ENCODE assay signal across 37 mouse cellular contexts in genomic region chr7:24715039-24715438, GRCm38 (mm10). TPM values are rescaled to one million over a fixed set of nuclear protein-coding genes. Genes with fewer than 3 reads are reported as not detected.
DNase-seq lines count a peak whose midpoint lies in the region; ATAC-seq and TF ChIP-seq lines count a peak whose summit lies in the region.
"Had no signal": no experiment of that assay in that cellular context is flagged by ENCODE, and none has a peak within 500 bp of the region (broad histone marks: within the 10 kb centered on the region; RNA-seq: fewer than 3 reads in every experiment).

No protein-coding gene starts in this region.

- peak overlapping the region; percentile 59 for H3K27ac ChIP-seq in layer of hippocampus, adult 2 months
- H3K27ac ChIP-seq: embryonic facial prominence, embryonic 13.5 days; heart, embryonic 15.5 days; hindbrain, embryonic 13.5 days; left cerebral cortex, adult 2 months; limb, embryonic 12.5 days; liver, embryonic 13.5 days; lung, embryonic 15.5 days; midbrain, embryonic 12.5 days; neural tube, embryonic 15.5 days had no signal

- no peaks in the 10 kb centered on the region for H3K4me1 ChIP-seq in lung, adult 2 months (ENCODE audit: control insufficient read depth, insufficient read depth, low read length)
- H3K4me1 ChIP-seq: embryonic facial prominence, embryonic 13.5 days; heart, embryonic 15.5 days; limb, embryonic 12.5 days; liver, embryonic 13.5 days; lung, embryonic 15.5 days; megakaryocyte, embryonic 14.5 days; midbrain, embryonic 12.5 days; neural tube, embryonic 15.5 days had no signal

- TF ChIP-seq CTCF in layer of hippocampus, adult 2 months (conservative IDR thresholded peaks at IDR 0.05) = no peak
- TF ChIP-seq CTCF in lung, adult 2 months (IDR thresholded peaks at IDR 0.05; ENCODE audit: insufficient read depth, low read length) = no peak

- DNase-seq in layer of hippocampus, adult 2 months (ENCODE audit: low spot score in 2 of 2) = no peak
- no peak for DNase-seq in layer of hippocampus, adult 9-11 months
- peak; percentile 9 for DNase-seq in lung, postnatal 25 days (ENCODE audit: low spot score)
- DNase-seq in lung, adult 2 months = no peak
- peak; percentile 21 for DNase-seq in lung, postnatal 36 days
- DNase-seq in yolk sac, embryonic 10.5 days (ENCODE audit: low spot score) = no peak
- no peak for DNase-seq in kidney, adult 8-10 months
- DNase-seq: adrenal gland, postnatal 10 days; cerebellum, adult 11-12 months; cerebellum, adult 9-11 months; forebrain, postnatal 0 days; kidney, postnatal 14 days; liver, embryonic 13.5 days; thymus, adult 2 months; thymus, postnatal 4 days had no signal

- peak; percentile 51; the same call in 1 of the 2 replicates for ATAC-seq in neutrophil, adult 5-6 weeks (ENCODE audit: extremely low read depth, insufficient number of reproducible peaks, low FRiP score, poor library complexity, severe bottlenecking)
- ATAC-seq: forebrain, postnatal 0 days; intestine, postnatal 0 days; Patski had no signal

- no peak overlapping the region for H3K4me3 ChIP-seq in layer of hippocampus, adult 2 months
- H3K4me3 ChIP-seq in lung, adult 2 months (replicated peaks; ENCODE audit: extremely low read depth, low read depth, low read length) = no peak overlapping the region
- H3K4me3 ChIP-seq: embryonic facial prominence, embryonic 13.5 days; heart, embryonic 15.5 days; hindbrain, embryonic 13.5 days; left cerebral cortex, adult 2 months; limb, embryonic 12.5 days; liver, embryonic 13.5 days; lung, embryonic 15.5 days; megakaryocyte, embryonic 14.5 days; midbrain, embryonic 12.5 days; neural tube, embryonic 15.5 days had no signal

- WGBS in lung, adult 2 months = 52% methylated on average over 6 of the region's 6 CpGs

- TF ChIP-seq POLR2A in lung, adult 2 months (IDR thresholded peaks at IDR 0.05; ENCODE audit: borderline replicate concordance, extremely low read depth, low read depth, low read length) = no peak

RNA-seq across cellular contexts. Expression of gene BC049730, which starts 6.0 kb away (rescaled TPM):
- not detected for total RNA-seq in layer of hippocampus, adult 2 months (2021)
- not detected in 2 replicates for polyA plus RNA-seq in lung, adult 2 months (2012; rRNA removed)
- not detected in 2 replicates for total RNA-seq in neutrophil, adult 5-6 weeks (2017)
- total RNA-seq: adrenal gland, postnatal 10 days; forebrain, postnatal 0 days; gastrocnemius, adult 8-10 months; gastrocnemius, postnatal 4 days; heart, adult 8-10 months; heart, postnatal 25 days; layer of hippocampus, postnatal 14 days; left cerebral cortex, adult 2 months; left cerebral cortex, postnatal 25 days; MEL had no signal
- polyA plus RNA-seq: embryonic facial prominence, embryonic 13.5 days; forebrain, embryonic 11.5 days; forebrain, postnatal 0 days; heart, embryonic 15.5 days; hindbrain, embryonic 13.5 days; intestine, postnatal 0 days; kidney, embryonic 14.5 days; limb, embryonic 12.5 days; liver, embryonic 13.5 days; lung, embryonic 15.5 days; midbrain, embryonic 12.5 days; neural tube, embryonic 15.5 days; Patski; spleen, adult 2 months; thymus, adult 2 months had no signal

RNA-seq across cellular contexts. Expression of gene Gm4763, which starts 11.7 kb away (rescaled TPM):
- total RNA-seq in layer of hippocampus, adult 2 months (2021) = not detected
- polyA plus RNA-seq in lung, adult 2 months (2012; rRNA removed) = not detected in 2 replicates
- not detected in 2 replicates for total RNA-seq in neutrophil, adult 5-6 weeks (2017)
- total RNA-seq: adrenal gland, postnatal 10 days; forebrain, postnatal 0 days; gastrocnemius, adult 8-10 months; gastrocnemius, postnatal 4 days; heart, adult 8-10 months; heart, postnatal 25 days; layer of hippocampus, postnatal 14 days; left cerebral cortex, adult 2 months; left cerebral cortex, postnatal 25 days; MEL had no signal
- polyA plus RNA-seq: embryonic facial prominence, embryonic 13.5 days; forebrain, embryonic 11.5 days; forebrain, postnatal 0 days; heart, embryonic 15.5 days; hindbrain, embryonic 13.5 days; intestine, postnatal 0 days; kidney, embryonic 14.5 days; limb, embryonic 12.5 days; liver, embryonic 13.5 days; lung, embryonic 15.5 days; midbrain, embryonic 12.5 days; neural tube, embryonic 15.5 days; Patski; spleen, adult 2 months; thymus, adult 2 months had no signal

RNA-seq across cellular contexts. Expression of gene Tex101, which starts 38.6 kb away (rescaled TPM):
- not detected for total RNA-seq in layer of hippocampus, adult 2 months (2021)
- 0.18 TPM in 1 of 2 replicates, not detected in the other for polyA plus RNA-seq in lung, adult 2 months (2012; rRNA removed)
- total RNA-seq in neutrophil, adult 5-6 weeks (2017) = not detected in 2 replicates
- total RNA-seq: adrenal gland, postnatal 10 days; forebrain, postnatal 0 days; gastrocnemius, adult 8-10 months; gastrocnemius, postnatal 4 days; heart, adult 8-10 months; heart, postnatal 25 days; layer of hippocampus, postnatal 14 days; left cerebral cortex, adult 2 months; left cerebral cortex, postnatal 25 days had no signal
- polyA plus RNA-seq: embryonic facial prominence, embryonic 13.5 days; forebrain, embryonic 11.5 days; forebrain, postnatal 0 days; heart, embryonic 15.5 days; hindbrain, embryonic 13.5 days; intestine, postnatal 0 days; kidney, embryonic 14.5 days; limb, embryonic 12.5 days; liver, embryonic 13.5 days; lung, embryonic 15.5 days; midbrain, embryonic 12.5 days; neural tube, embryonic 15.5 days; Patski; spleen, adult 2 months had no signal

RNA-seq across cellular contexts. Expression of gene Cd177, which starts 45.1 kb away (rescaled TPM):
- total RNA-seq in layer of hippocampus, adult 2 months (2021) = under 1 TPM in 1 of 2 experiments, not detected in 1; 0.41 TPM
- polyA plus RNA-seq in lung, adult 2 months (2012; rRNA removed) = 2.8 and 5.2 TPM in 2 replicates
- total RNA-seq in neutrophil, adult 5-6 weeks (2017) = 40.7 and 50.3 TPM in 2 replicates
- total RNA-seq: gastrocnemius, adult 8-10 months; layer of hippocampus, postnatal 14 days; left cerebral cortex, adult 2 months; left cerebral cortex, postnatal 25 days; MEL had no signal
- polyA plus RNA-seq: forebrain, embryonic 11.5 days; limb, embryonic 12.5 days; midbrain, embryonic 12.5 days had no signal

Comparison
In these comparisons a context has a peak if more than half of its experiments do, and no peak if none do; other contexts are left out.
1. DNase-seq: peak in lung, postnatal 25 days (single experiment) and lung, postnatal 36 days (single experiment); none in layer of hippocampus, adult 2 months (0 of 2), layer of hippocampus, adult 9-11 months (single experiment), lung, adult 2 months (single experiment), yolk sac, embryonic 10.5 days (single experiment) and kidney, adult 8-10 months (0 of 2).